Mouse (Mus musculus) liver, postnatal 0 days (tissue): ENCODE data around the gene Olfr619. TPM values are rescaled to one million over a fixed set of nuclear protein-coding genes. Genes with fewer than 3 reads are reported as not detected.

Experiments used
- ATAC-seq: fragments of 200-750 bp; cut with Nextera tagmentation; 2 replicates; pipeline ENCODE4 v1.8.0; 2017; ENCODE audit warnings: mild to moderate bottlenecking, moderate library complexity
- DNase-seq: peaks from one replicate; pipeline ENCODE4 v3.0.0-alpha.2; 2016
- H3K27ac ChIP-seq: fragments of 300-500 bp; sonication (generic); 2 replicates; pipeline ENCODE4 v1.5.1; 2014; ENCODE audit warnings: antibody characterized with exemption, moderate library complexity, mild to moderate bottlenecking, low read depth
- H3K27me3 ChIP-seq: fragments of 300-500 bp; sonication (generic); 2 replicates; pipeline ENCODE4 v1.6.1; 2014; ENCODE audit warnings: low read length, control low read depth, mixed read lengths; ENCODE audit not compliant: insufficient read depth
- H3K36me3 ChIP-seq: fragments of 300-500 bp; sonication (generic); replicated peaks from 2 replicates; pipeline ENCODE4 v1.6.1; 2014; ENCODE audit warnings: mild to moderate bottlenecking, control low read depth, low read length, moderate library complexity, mixed read lengths; ENCODE audit not compliant: insufficient read depth
- H3K4me1 ChIP-seq: fragments of 300-500 bp; sonication (generic); 2 replicates; pipeline ENCODE4 v1.6.1; 2014; ENCODE audit warnings: antibody characterized with exemption, mild to moderate bottlenecking, control low read depth; ENCODE audit not compliant: insufficient read depth
- H3K4me2 ChIP-seq: fragments of 300-500 bp; sonication (generic); 2 replicates; pipeline ENCODE4 v1.6.1; 2014; ENCODE audit warnings: low read depth, mild to moderate bottlenecking, low read length, moderate library complexity, mixed read lengths
- H3K4me3 ChIP-seq: fragments of 300-500 bp; sonication (generic); 2 replicates; pipeline ENCODE4 v1.5.1; 2014; ENCODE audit warnings: low read depth, low read length
- H3K9ac ChIP-seq: fragments of 300-500 bp; sonication (generic); replicated peaks from 2 replicates; pipeline ENCODE4 v1.6.1; 2014; ENCODE audit warnings: mild to moderate bottlenecking, moderate library complexity
- H3K9me3 ChIP-seq: fragments of 300-500 bp; sonication (generic); 2 replicates; pipeline ENCODE4 v1.6.1; 2016; ENCODE audit warnings: mild to moderate bottlenecking, control low read depth, low read length, mixed read lengths
- CTCF ChIP-seq: sonication (generic); IDR thresholded peaks from 2 replicates; pipeline ENCODE4 v1.5.1; 2016; ENCODE audit warnings: antibody characterized with exemption, low read depth
- EP300 ChIP-seq: IDR thresholded peaks from 2 replicates; pipeline ENCODE4 v1.6.1; 2016; ENCODE audit warnings: antibody characterized with exemption, low read depth, mild to moderate bottlenecking
- WGBS: fragments of 180-500 bp; shearing (Covaris S2); extraction: QIAGEN DNeasy Blood & Tissue Kit; methylation state at CpG from one replicate; pipeline ENCODE4 v1.1.7; 2014; ENCODE audit not compliant: insufficient replicate concordance; 5-methylcytosine and 5-hydroxymethylcytosine counted together
- polyA plus RNA-seq: library from polyadenylated mRNA; unstranded; fragments of >200 nt; fragmentation: Nextera tagmentation; extraction: Ambion mirVana; gene quantifications from 2 replicates; pipeline ENCODE4 v1.2.1, GENCODE M21; 2015

Olfr619 gene
- not detected in 2 replicates for polyA plus RNA-seq

DNA sequence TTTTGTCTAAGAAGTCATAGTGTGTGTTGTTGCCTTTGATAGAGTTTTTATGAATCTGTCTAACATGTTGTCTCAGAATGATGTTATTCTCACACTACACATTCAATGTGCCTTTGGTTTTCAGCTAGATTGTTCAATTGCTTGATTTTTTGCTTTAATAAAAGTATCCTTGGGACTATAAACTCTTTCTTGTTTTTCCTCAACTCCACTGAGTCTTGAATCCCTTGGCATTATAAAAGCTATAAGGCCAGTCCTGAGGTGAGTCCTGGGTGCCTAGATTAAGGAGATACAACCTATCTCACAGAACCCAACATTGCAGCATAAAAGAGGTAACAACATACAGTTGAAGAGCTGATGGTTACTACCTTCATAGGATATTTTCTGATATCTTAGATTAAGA is at the start of gene Olfr619:
Gene Olfr619 (plus strand): TSS at position 301 of the 400 bp plus-strand sequence.
- no peaks in the 10 kb centered on the region for H3K4me1 ChIP-seq
- H3K4me2 ChIP-seq, result no peak within 1 kb of the TSS
- H3K27ac ChIP-seq, result no peak within 1 kb of the TSS
- H3K36me3 ChIP-seq, result no peaks in the 10 kb centered on the region
- H3K9me3 ChIP-seq, result no peaks in the 10 kb centered on the region
- ATAC-seq, result no peak
- DNase-seq, result no peak
- TF ChIP-seq EP300 (no peak), CTCF (no peak)
- H3K4me3 ChIP-seq, result no peak within 1 kb of the TSS
- H3K9ac ChIP-seq, result no peak within 1 kb of the TSS
- H3K27me3 ChIP-seq, result no peaks in the 10 kb centered on the region

DNA sequence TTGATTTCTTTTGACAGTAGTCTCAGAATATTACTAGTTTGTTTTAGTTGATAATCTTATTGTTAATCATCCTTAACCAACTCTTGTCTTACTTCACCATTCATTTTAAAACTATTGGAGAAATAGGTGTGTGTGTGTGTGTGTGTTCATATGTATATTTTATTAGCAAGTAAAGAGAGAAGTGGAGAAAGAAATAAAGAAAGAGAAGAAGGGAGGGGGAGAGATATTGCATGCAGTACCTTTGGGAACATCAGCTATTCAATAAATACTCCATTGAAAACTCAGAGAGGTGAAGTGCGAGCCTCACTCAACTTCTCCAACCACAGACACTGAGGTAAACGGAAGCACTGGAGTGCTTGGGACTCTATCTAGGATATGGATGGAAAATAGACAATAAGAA is 44.6 kb upstream of the Olfr619 start, which contains the start of gene Olfr615:
Gene Olfr615 (plus strand): TSS at position 301 of the 400 bp plus-strand sequence.
- no peaks in the 10 kb centered on the region for H3K4me1 ChIP-seq
- ATAC-seq (no peak), DNase-seq (no peak)
- H3K9me3 ChIP-seq, result no peaks in the 10 kb centered on the region
- no peak within 1 kb of the TSS for H3K4me3 ChIP-seq
- H3K27ac ChIP-seq, result no peak within 1 kb of the TSS
- no peak within 1 kb of the TSS for H3K9ac ChIP-seq
- H3K27me3 ChIP-seq, result no peaks in the 10 kb centered on the region
- 67% methylated on average over 2 of the region's 2 CpGs for WGBS
- H3K36me3 ChIP-seq, result no peaks in the 10 kb centered on the region
- no peak within 1 kb of the TSS for H3K4me2 ChIP-seq
- TF ChIP-seq CTCF, result no peak
- TF ChIP-seq EP300, result no peak

DNA sequence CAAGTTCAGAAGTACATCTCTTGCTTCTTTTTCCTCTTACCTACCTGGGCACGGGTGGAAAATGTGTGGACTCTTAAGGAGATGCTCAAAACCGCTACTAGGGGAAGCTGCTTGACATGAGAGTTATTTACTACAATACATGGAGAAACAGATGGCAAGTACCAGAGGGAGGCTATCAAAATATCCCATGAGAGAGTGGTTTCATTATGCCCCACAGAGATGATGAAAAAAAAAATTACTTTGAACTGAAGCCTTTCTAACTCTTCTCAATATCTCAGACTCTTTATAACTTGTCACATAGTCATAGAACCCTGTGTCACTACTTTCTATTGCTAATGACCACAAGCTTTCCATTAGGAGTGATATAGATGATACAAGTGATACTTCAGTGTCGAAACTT is 31.3 kb upstream of the Olfr619 start, which contains the start of gene Olfr616:
Gene Olfr616 (minus strand): TSS at position 101 of the 400 bp plus-strand sequence.
- Histone ChIP-seq H3K4me3 (no peak within 1 kb of the TSS), H3K9ac (no peak within 1 kb of the TSS), H3K4me2 (no peak within 1 kb of the TSS), H3K9me3 (no peaks in the 10 kb centered on the region), H3K4me1 (no peaks in the 10 kb centered on the region), H3K36me3 (no peaks in the 10 kb centered on the region), H3K27me3 (no peaks in the 10 kb centered on the region), H3K27ac (no peak within 1 kb of the TSS)
- ATAC-seq (no peak), DNase-seq (no peak)
- TF ChIP-seq EP300 (no peak), CTCF (no peak)
- WGBS, result 65% methylated on average over 3 of the region's 3 CpGs

GRCm38 (mm10) chr7:103572761-103573160 is 27.6 kb upstream of the Olfr619 start, which contains the start of gene Olfr617:
Gene Olfr617, plus strand, starts transcription at chr7:103573061.
- Histone ChIP-seq H3K9me3 (no peaks in the 10 kb centered on the region), H3K36me3 (no peaks in the 10 kb centered on the region), H3K4me1 (no peaks in the 10 kb centered on the region), H3K27ac (no peak within 1 kb of the TSS), H3K4me3 (no peak within 1 kb of the TSS), H3K9ac (no peak within 1 kb of the TSS), H3K27me3 (no peaks in the 10 kb centered on the region), H3K4me2 (no peak within 1 kb of the TSS)
- DNase-seq (no peak), ATAC-seq (no peak)
- TF ChIP-seq EP300, result no peak
- no peak for TF ChIP-seq CTCF
- WGBS, result 79% methylated on average over 1 of the region's 1 CpGs

- H3K9ac ChIP-seq, result no peak within 1 kb of the TSS
- WGBS, result 52% methylated on average over 2 of the region's 2 CpGs
Observed at GRCm38 (mm10) chr7:103589803-103590202, 10.6 kb upstream of the Olfr619 start, which contains the start of gene Olfr618. Gene Olfr618, plus strand, starts transcription at chr7:103590103.

GRCm38 (mm10) chr7:103607425-103607824 is 7.0 kb downstream of the Olfr619 start:
- Histone ChIP-seq H3K9me3 (no peaks in the 10 kb centered on the region), H3K4me2 (no peak overlapping the region), H3K4me1 (no peaks in the 10 kb centered on the region), H3K27me3 (no peaks in the 10 kb centered on the region), H3K4me3 (no peak overlapping the region), H3K36me3 (no peaks in the 10 kb centered on the region), H3K9ac (no peak overlapping the region), H3K27ac (no peak overlapping the region)
- no peak for ATAC-seq
- WGBS, result 34% methylated on average over 2 of the region's 2 CpGs
- no peak for TF ChIP-seq EP300
- TF ChIP-seq CTCF, result no peak
- no peak for DNase-seq

More at GRCm38 (mm10) chr7:103589803-103590202, 10.6 kb upstream of the Olfr619 start, which contains the start of gene Olfr618:
- H3K4me3 ChIP-seq, result no peak within 1 kb of the TSS
- no peak for ATAC-seq
- no peaks in the 10 kb centered on the region for H3K27me3 ChIP-seq
- H3K9me3 ChIP-seq, result no peaks in the 10 kb centered on the region
- H3K27ac ChIP-seq, result no peak within 1 kb of the TSS
- H3K4me2 ChIP-seq, result no peak within 1 kb of the TSS
- DNase-seq, result no peak
- H3K36me3 ChIP-seq, result no peaks in the 10 kb centered on the region
- TF ChIP-seq EP300 (no peak), CTCF (no peak)
- no peaks in the 10 kb centered on the region for H3K4me1 ChIP-seq
